Mouse (Mus musculus): Measurements from ENCODE around the gene Il27ra. TPM values are rescaled to one million over a fixed set of nuclear protein-coding genes. Genes with fewer than 3 reads are reported as not detected.

Il27ra gene
- polyA plus RNA-seq, 1 experiment from 2014 or later = 3.5 TPM

DNA sequence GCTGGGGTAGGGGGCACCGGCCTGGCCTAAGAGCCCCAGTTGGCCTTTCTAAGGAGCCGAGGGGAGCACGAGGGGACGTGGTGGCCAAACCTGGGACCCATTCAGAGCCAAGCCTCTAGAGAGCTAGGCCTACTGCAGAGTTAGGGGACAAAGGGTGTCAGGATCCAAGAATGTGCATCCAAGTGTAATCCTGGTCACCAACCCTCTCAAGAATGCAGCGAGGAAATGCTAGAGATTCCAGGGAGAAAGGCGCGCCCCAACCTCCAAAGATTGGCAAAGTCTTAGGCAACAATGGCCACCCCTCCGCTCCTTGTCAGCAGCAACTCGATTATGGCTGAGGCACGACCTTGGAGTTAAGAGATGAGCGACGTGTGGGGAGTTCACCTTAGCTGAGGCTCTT, 20.8 kb downstream of the Il27ra start:
- H3K4me3 ChIP-seq (ENCODE audit: low read depth, low read length) = no peak overlapping the region
- no peak for ATAC-seq (replicated peaks; ENCODE audit: insufficient number of reproducible peaks, low FRiP score, low TSS enrichment)
- no peaks in the 10 kb centered on the region for H3K9me3 ChIP-seq (replicated peaks; ENCODE audit: control insufficient read depth, low read length)
- H3K27ac ChIP-seq (ENCODE audit: low read depth, low read length) = no peak overlapping the region
- peaks cover 28% of the 10 kb centered on the region for H3K4me1 ChIP-seq (ENCODE audit: control insufficient read depth, insufficient read depth, low read length)
- H3K9ac ChIP-seq (ENCODE audit: low read depth, low read length) = no peak overlapping the region; the same call in 1 of the 2 replicates
- peaks cover 25% of the 10 kb centered on the region for H3K27me3 ChIP-seq (ENCODE audit: control insufficient read depth, insufficient read depth, low read length)
- H3K36me3 ChIP-seq (ENCODE audit: control insufficient read depth, insufficient read depth, low read length) = no peaks in the 10 kb centered on the region
- H3K4me2 ChIP-seq = peak overlapping the region; percentile 44
- 36% methylated on average over 12 of the region's 12 CpGs for WGBS (ENCODE audit: insufficient replicate concordance)

DNA sequence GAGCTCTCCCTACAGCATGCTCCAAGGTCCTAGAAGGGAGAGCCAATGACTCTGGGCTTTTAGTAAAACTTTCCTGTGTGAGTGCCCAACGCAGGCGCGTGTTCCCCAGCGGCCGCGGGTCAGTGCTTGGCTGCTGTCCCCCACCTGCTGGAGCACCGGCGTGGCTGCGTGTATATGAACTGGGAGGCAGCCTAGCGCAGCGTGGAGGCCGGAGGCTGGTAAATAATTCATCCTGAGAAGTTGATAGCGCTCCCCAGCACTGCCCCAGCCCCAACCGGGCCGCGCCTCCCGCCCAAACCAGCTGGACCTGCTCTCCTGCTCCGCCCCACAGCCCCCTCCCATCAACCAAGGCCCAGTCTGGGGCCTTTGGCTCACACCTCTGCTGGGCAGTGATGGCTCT, 21.3 kb downstream of the Il27ra start, which contains the start of gene Palm3:
Gene Palm3 (plus strand): TSS at position 376 of the 400 bp plus-strand sequence.
- no peak within 1 kb of the TSS for H3K27ac ChIP-seq (ENCODE audit: low read depth, low read length)
- peaks cover 26% of the 10 kb centered on the region for H3K4me1 ChIP-seq (ENCODE audit: control insufficient read depth, insufficient read depth, low read length)
- peaks cover 20% of the 10 kb centered on the region for H3K27me3 ChIP-seq (ENCODE audit: control insufficient read depth, insufficient read depth, low read length)
- no peak within 1 kb of the TSS for H3K4me3 ChIP-seq (ENCODE audit: low read depth, low read length)
- peak within 1 kb of the TSS; percentile 44 for H3K4me2 ChIP-seq
- no peak; the same call in 1 of the 2 replicates for ATAC-seq (replicated peaks; ENCODE audit: insufficient number of reproducible peaks, low FRiP score, low TSS enrichment)
- no peaks in the 10 kb centered on the region for H3K36me3 ChIP-seq (ENCODE audit: control insufficient read depth, insufficient read depth, low read length)
- 9% methylated on average over 18 of the region's 18 CpGs for WGBS (ENCODE audit: insufficient replicate concordance)
- no peaks in the 10 kb centered on the region for H3K9me3 ChIP-seq (replicated peaks; ENCODE audit: control insufficient read depth, low read length)
- peak within 1 kb of the TSS; percentile 24; the same call in 1 of the 2 replicates for H3K9ac ChIP-seq (ENCODE audit: low read depth, low read length)

DNA sequence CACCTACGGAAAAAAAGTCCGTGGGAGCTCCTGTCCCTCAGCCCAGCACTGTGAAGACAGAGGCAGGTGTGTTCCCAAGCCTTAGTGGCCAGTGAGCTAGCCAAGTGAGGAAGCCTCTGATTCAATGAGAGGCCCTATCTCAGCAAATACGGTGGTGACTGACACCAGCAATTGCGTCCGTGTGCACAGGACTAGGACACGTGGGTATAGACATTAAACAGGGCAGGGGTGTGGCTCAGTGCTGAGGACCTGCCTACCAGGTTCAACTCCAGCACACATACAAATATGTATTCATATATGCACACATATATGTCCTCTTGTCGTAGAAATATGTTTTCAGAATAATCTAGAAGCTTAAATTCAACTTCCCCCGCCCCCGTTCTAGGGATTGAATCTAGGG, 22.7 kb downstream of the Il27ra start:
- Histone ChIP-seq H3K9me3 (replicated peaks; ENCODE audit: control insufficient read depth, low read length) (no peaks in the 10 kb centered on the region), H3K9ac (ENCODE audit: low read depth, low read length) (no peak overlapping the region), H3K36me3 (ENCODE audit: control insufficient read depth, insufficient read depth, low read length) (no peaks in the 10 kb centered on the region), H3K27ac (ENCODE audit: low read depth, low read length) (no peak overlapping the region), H3K27me3 (ENCODE audit: control insufficient read depth, insufficient read depth, low read length) (peaks cover 10% of the 10 kb centered on the region; the same call in 1 of the 2 replicates), H3K4me3 (ENCODE audit: low read depth, low read length) (no peak overlapping the region), H3K4me1 (ENCODE audit: control insufficient read depth, insufficient read depth, low read length) (peaks cover 23% of the 10 kb centered on the region), H3K4me2 (no peak overlapping the region)
- 80% methylated on average over 9 of the region's 9 CpGs for WGBS (ENCODE audit: insufficient replicate concordance)
- no peak for ATAC-seq (replicated peaks; ENCODE audit: insufficient number of reproducible peaks, low FRiP score, low TSS enrichment)

DNA sequence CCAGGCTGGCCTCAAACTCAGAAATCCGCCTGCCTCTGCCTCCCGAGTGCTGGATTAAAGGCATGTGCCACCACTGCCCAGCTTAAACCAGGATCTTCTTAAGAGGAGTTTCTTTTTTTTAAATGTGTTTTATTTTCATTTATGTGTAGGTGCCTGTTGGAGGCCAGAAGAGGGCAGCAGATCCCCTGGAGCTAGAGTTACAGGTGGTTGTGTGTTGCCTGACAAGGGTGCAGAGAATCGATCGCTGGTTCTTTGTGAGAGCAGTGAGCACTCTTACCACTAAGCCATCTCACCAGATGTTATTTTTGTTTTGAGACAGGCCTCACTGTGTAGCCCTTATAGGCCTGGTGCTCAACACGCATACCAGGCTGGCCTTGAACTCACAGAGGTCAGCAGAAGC, 26.6 kb downstream of the Il27ra start:
- H3K27ac ChIP-seq (ENCODE audit: low read depth, low read length) = no peak overlapping the region
- no peaks in the 10 kb centered on the region for H3K9me3 ChIP-seq (replicated peaks; ENCODE audit: control insufficient read depth, low read length)
- peaks cover 30% of the 10 kb centered on the region for H3K27me3 ChIP-seq (ENCODE audit: control insufficient read depth, insufficient read depth, low read length)
- H3K4me3 ChIP-seq (ENCODE audit: low read depth, low read length) = no peak overlapping the region
- H3K4me1 ChIP-seq (ENCODE audit: control insufficient read depth, insufficient read depth, low read length) = peaks cover 15% of the 10 kb centered on the region
- ATAC-seq (replicated peaks; ENCODE audit: insufficient number of reproducible peaks, low FRiP score, low TSS enrichment) = no peak
- no peaks in the 10 kb centered on the region for H3K36me3 ChIP-seq (ENCODE audit: control insufficient read depth, insufficient read depth, low read length)
- H3K4me2 ChIP-seq = no peak overlapping the region
- H3K9ac ChIP-seq (ENCODE audit: low read depth, low read length) = no peak overlapping the region
- 91% methylated on average over 5 of the region's 5 CpGs for WGBS (ENCODE audit: insufficient replicate concordance)

DNA sequence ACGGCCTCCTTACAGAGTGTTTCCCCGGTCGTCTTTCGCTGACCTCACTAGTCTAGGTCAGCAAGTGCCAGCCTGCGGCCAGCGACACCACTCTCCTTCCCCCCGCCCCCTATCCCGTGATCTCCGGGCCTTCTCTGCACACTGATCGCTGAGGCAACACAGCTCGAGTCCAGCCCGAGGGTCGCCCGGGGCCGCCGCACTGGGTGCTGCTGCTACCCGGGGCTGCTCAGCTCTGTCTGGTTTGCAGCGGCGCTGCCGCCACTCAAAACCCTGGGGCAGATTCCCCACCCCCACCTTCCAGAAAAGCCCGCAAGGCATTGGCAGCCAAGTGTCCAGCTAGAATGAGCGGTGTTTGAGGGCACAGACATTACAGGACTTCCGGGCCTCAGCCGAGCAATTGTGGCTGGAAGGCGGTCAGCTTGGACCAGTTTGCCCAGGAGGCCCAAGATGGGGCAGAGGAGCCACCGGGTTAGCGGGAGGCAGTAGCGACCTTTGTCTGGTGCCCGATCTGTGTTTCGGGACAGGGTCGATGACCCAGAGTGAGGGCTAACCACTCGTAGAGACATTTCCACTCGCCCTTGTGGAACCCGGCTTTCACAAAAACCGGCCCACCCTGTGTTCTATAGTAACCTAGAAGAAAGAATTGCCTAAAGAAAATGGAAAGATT, 29.8 kb downstream of the Il27ra start:
- ATAC-seq (replicated peaks; ENCODE audit: insufficient number of reproducible peaks, low FRiP score, low TSS enrichment) = 0 out of 2 replicates have a peak, but pooled peaks have one; percentile 36
- H3K4me3 ChIP-seq (ENCODE audit: low read depth, low read length) = peak overlapping the region; percentile 53
- peaks cover 19% of the 10 kb centered on the region for H3K4me1 ChIP-seq (ENCODE audit: control insufficient read depth, insufficient read depth, low read length)
- peaks cover 42% of the 10 kb centered on the region for H3K27me3 ChIP-seq (ENCODE audit: control insufficient read depth, insufficient read depth, low read length)
- WGBS (ENCODE audit: insufficient replicate concordance) = 11% methylated on average over 35 of the region's 35 CpGs
- H3K27ac ChIP-seq (ENCODE audit: low read depth, low read length) = no peak overlapping the region
- no peak overlapping the region for H3K9ac ChIP-seq (ENCODE audit: low read depth, low read length)
- no peaks in the 10 kb centered on the region for H3K9me3 ChIP-seq (replicated peaks; ENCODE audit: control insufficient read depth, low read length)
- no peaks in the 10 kb centered on the region for H3K36me3 ChIP-seq (ENCODE audit: control insufficient read depth, insufficient read depth, low read length)
- peak overlapping the region; percentile 97 for H3K4me2 ChIP-seq

DNA sequence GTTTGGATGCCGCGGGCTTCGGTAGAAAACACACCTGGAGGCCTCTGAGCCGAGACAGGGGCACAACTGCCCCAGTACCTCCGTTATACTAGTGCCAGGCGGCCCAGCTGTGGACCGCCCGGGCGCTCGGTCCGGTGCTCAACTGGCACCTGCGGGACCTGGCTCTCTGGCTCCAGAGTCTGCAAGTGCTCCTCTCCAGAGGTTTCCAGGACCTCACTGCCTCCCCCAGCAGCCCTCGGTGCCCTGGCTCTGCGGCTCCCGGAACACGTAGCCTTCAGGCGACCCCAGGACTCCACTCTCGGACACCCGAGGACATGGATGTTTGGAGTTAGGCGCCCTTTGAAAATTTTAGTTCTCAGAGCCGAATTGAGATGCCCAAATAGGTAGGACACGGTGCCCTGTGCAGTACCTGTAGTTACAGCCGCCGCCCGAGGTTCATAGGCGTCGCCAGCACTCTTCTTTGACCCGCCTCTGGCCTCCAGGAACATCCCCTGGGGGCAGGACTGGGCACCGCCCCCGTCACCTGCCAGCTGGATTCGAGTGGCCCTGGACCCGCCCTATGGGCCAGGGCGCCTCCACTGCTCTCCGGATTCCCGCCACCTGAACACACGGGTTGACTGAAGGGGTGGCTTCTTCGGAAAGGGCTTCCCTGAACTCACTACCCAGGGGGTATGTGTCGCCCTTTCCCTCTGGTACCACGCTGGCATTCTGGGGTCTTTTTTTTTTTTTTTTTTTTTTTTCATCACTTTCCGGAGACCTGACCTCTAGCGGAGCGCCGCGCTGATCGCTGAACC, 30.5 kb downstream of the Il27ra start, which contains the start of gene 2210011C24Rik:
Gene 2210011C24Rik (minus strand): TSS at position 467 of the 794 bp plus-strand sequence.
- Histone ChIP-seq H3K9me3 (replicated peaks; ENCODE audit: control insufficient read depth, low read length) (no peaks in the 10 kb centered on the region), H3K4me3 (ENCODE audit: low read depth, low read length) (peak within 1 kb of the TSS; percentile 53), H3K9ac (ENCODE audit: low read depth, low read length) (peak within 1 kb of the TSS; percentile 59), H3K36me3 (ENCODE audit: control insufficient read depth, insufficient read depth, low read length) (no peaks in the 10 kb centered on the region), H3K27me3 (ENCODE audit: control insufficient read depth, insufficient read depth, low read length) (peaks cover 40% of the 10 kb centered on the region), H3K27ac (ENCODE audit: low read depth, low read length) (no peak within 1 kb of the TSS), H3K4me1 (ENCODE audit: control insufficient read depth, insufficient read depth, low read length) (peaks cover 19% of the 10 kb centered on the region), H3K4me2 (peak within 1 kb of the TSS; percentile 97)
- 0 out of 2 replicates have a peak, but pooled peaks have one; percentile 11 for ATAC-seq (replicated peaks; ENCODE audit: insufficient number of reproducible peaks, low FRiP score, low TSS enrichment)
- WGBS (ENCODE audit: insufficient replicate concordance) = 2% methylated on average over 45 of the region's 45 CpGs

DNA sequence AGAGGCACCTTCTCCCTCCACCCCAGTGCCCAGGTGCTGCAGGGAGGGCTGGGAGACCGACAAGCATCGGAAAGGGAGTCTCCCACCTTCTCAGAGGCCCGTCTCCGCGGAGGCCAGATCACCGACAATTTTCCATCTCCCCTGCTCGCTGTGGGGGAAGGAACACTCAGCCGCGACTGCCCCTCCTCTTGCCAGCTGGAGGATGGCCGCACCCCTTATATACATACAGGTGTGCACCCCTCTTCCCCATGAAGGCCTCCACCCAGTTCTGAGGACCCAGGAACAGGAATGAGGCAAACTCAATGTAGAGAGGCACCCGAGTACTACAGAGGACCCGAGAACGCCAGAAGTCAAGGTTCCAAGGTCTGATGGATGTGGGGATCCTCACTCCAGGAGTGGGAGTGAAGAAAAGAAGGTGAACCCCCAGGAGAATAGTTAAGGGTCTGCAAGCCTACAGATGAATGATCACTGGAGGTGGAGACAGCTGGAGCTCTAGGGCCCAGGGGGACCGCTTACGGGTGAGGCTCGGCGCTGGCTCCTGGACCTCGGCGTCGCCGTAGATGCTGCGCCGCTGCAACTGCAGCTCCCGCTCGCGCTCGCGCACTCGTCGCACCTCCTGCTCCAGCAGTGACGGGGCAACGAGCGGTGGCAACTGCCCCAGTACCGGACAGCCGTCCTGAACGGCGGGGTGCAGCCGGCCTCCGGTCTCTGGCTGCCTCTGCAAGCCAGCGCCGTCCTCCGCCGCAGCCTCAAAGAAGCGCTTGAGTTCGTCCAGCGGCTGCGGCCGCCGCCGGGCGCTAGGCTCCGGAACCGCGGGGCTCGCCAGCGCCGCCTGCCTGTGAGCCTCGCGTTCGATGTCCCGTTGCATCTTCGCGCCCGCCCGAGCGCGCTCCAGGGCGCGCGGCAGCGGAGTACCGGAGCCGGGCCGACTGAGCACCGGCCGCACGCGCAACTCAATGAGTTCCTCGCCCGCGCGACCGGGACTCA, 31.5 kb downstream of the Il27ra start:
- peak overlapping the region; percentile 97 for H3K4me2 ChIP-seq
- 2% methylated on average over 78 of the region's 83 CpGs for WGBS (ENCODE audit: insufficient replicate concordance)
- H3K36me3 ChIP-seq (ENCODE audit: control insufficient read depth, insufficient read depth, low read length) = no peaks in the 10 kb centered on the region
- peaks cover 19% of the 10 kb centered on the region for H3K4me1 ChIP-seq (ENCODE audit: control insufficient read depth, insufficient read depth, low read length)
- peak overlapping the region; percentile 59 for H3K9ac ChIP-seq (ENCODE audit: low read depth, low read length)
- ATAC-seq (replicated peaks; ENCODE audit: insufficient number of reproducible peaks, low FRiP score, low TSS enrichment) = no peak
- H3K4me3 ChIP-seq (ENCODE audit: low read depth, low read length) = peak overlapping the region; percentile 53
- H3K27ac ChIP-seq (ENCODE audit: low read depth, low read length) = no peak overlapping the region
- peaks cover 40% of the 10 kb centered on the region for H3K27me3 ChIP-seq (ENCODE audit: control insufficient read depth, insufficient read depth, low read length)
- no peaks in the 10 kb centered on the region for H3K9me3 ChIP-seq (replicated peaks; ENCODE audit: control insufficient read depth, low read length)

DNA sequence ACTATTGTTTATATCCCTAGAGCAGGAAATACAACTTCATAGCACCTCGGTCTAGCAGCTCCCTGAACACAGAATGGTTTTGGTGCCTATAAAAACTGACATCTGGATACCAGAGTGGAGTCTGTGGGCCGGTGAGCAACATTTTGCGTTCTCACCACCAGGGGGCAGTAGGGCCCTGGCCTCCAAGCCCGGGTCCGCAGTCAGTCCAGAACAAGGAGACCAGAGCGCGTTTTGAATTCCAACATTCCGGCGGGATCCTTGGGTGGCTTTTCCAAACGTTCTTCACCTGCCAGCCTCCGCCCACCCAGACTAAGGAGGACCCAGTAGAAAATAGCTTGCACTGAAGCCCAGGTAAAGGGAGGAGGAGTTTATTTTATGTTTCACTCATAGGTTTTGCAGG, 32.5 kb downstream of the Il27ra start:
- no peaks in the 10 kb centered on the region for H3K9me3 ChIP-seq (replicated peaks; ENCODE audit: control insufficient read depth, low read length)
- no peak overlapping the region for H3K4me3 ChIP-seq (ENCODE audit: low read depth, low read length)
- ATAC-seq (replicated peaks; ENCODE audit: insufficient number of reproducible peaks, low FRiP score, low TSS enrichment) = no peak
- peak overlapping the region; percentile 29; the same call in 1 of the 2 replicates for H3K4me2 ChIP-seq
- no peak overlapping the region for H3K27ac ChIP-seq (ENCODE audit: low read depth, low read length)
- no peaks in the 10 kb centered on the region for H3K36me3 ChIP-seq (ENCODE audit: control insufficient read depth, insufficient read depth, low read length)
- H3K9ac ChIP-seq (ENCODE audit: low read depth, low read length) = no peak overlapping the region
- peaks cover 40% of the 10 kb centered on the region for H3K27me3 ChIP-seq (ENCODE audit: control insufficient read depth, insufficient read depth, low read length)
- WGBS (ENCODE audit: insufficient replicate concordance) = 1% methylated on average over 11 of the region's 11 CpGs
- peaks cover 19% of the 10 kb centered on the region for H3K4me1 ChIP-seq (ENCODE audit: control insufficient read depth, insufficient read depth, low read length)

Measured in heart, embryonic 11.5 days (tissue).